Mouse (Mus musculus) T-helper 2 cell (primary cell): Measurements from ENCODE around the gene Bhmt.
"Not testable (repeated sequence)": the region's sequence is repeated elsewhere in the genome, so short reads cannot be mapped to it uniquely, and the experiment has no call there.

Experiments used
- in situ Hi-C: fragments of 300-600 bp; cut with MboI, MseI; formaldehyde crosslinking; loops from one replicate; pipeline ENCODE4 v1.15.1; 2025; ENCODE audit warnings: high pct_unique_total_duplicates

The Bhmt gene

DNA sequence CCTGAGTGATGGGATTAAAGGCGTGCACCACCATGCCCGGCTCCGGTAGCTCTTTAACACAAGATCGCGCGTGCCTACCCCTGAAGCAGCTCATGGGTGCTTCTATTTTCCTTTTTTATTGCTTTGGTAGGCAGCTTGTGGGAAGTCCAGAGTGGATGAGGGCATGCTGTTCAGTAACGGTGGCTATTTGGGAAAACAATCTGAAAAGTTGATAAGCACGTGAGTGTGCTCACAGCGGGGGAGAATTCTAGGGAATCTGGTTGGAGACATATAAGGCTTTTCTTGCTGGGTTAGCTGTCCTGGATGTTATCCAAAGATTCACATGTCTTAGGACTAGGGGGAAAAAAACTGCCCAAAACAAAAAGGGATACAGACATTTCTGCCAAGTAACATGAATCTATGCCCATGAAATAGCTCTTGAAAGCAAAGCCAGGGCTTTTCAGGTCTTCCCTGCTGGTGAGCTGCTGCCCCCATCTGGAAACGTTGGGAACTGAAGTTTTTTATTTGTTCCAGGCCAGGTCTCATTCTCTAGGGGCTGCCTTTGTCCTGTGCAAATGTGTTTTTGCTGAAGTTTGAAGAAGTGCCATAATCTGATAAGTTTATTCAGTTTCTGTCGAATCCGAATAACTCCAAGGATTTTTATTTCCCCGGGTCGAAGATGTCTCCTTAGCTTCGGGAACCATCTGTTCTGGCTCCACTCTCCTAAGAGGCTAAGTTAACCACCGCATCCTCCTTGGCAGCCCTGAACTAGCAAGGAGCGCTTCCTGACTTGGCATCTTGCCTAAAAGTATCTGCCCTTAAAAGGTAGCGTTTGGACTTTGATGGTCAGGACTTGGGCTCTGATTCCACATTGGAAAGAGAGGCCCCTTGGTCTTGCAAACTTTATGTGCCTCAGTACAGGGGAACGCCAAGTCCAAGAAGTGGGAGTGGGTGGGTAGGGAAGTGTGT, 24.8 kb downstream of the Bhmt start:
- in situ Hi-C loops: loop anchor here (25.0 kb wide), 1 partner anchor 351 kb away; no protein-coding TSS in a partner anchor

DNA sequence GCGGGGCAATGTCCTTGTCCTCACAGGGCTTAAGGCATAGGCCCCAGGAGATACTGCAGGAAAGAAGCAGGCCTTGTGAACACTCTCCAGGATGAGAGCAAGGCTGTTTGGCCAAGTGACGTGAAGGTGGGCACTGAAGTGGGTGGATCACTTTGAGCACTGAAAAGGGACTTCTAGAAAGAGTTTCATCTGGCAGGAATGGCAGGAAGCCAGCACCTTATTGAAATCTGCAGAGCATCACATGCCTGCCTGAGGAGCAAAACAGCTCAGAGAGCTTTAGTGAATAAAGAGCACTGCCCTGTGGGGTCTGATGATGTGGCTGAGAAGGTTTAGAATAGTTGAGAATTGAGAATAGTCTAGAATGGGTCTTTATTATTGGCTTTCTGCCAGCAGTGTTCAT, 29.3 kb downstream of the Bhmt start:
- in situ Hi-C loops: loop anchor here (25.0 kb wide), 1 partner anchor 346 kb away; no protein-coding TSS in a partner anchor

DNA sequence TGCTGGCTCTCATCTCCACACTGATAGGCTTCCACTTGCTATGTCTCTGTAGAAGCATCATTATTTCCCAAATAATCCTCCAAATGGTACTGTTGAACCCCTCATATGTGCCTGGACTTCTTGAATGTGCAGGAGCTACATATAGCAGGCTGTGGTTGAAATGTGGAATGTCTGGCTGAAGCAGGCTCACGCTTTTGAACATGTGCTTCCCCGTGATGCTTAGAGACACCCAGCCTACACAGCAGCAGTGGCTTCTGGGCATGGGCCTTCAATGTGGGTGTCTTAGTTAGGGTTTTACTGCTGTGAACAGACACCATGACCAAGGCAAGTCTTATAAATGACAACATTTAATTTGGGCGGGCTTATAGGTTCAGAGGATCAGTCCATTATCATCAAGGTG, 30.1 kb downstream of the Bhmt start:
- in situ Hi-C loops: loop anchor here (25.0 kb wide), 1 partner anchor 345 kb away; no protein-coding TSS in a partner anchor

DNA sequence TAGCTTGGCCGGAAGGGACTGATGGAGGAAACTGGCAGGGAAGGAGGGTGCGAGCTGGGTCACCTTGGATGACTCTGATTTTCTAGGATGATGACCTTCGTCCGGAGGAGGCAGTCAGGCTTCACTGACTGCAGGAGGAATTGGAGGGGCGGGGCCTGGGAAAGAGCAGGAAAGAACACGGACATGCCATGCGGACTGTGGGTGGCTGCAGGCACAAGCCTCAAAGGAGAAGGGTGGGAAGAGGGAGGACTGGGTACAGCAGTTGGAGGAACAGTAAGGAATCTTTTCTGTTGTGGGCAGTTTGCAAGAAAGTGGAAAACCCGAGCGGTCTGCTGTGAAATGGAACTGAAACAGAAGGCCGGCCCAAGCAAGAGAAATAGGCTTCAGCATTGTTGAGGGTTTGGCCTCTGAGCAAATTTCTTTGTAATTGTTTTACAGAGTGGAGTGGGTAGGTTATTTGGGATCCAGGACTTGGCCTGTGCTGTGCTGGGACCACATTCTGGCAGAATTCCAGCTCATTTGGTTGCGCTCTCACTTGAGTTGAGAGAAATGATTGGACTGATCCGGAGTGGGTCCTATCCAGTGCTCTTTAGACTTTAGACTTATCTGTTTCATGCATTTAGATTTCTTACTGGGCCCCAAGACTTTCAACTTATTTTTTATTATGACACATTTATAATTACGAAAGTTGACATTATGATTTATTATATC, 30.7 kb downstream of the Bhmt start:
- in situ Hi-C loops: loop anchor here (25.0 kb wide), 1 partner anchor 345 kb away; no protein-coding TSS in a partner anchor

DNA sequence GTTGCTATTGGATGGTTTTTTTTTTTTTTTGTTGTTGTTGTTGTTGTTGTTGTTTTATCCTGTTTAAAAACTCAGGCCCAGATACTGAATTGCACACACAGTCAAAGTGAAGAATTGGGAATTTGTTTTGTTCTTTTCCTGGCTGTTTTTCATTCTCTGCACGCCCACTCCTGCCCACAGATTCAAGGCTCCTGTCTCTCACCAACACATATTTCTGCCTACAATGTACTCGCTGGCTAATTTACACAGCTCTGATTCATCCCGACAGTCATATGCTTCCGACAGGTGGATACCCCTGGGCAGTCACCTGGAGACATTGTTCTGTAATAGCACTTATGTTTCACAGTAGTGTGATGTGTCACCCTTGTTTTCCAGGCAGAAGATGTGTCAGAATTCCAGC, 33.1 kb downstream of the Bhmt start:
- in situ Hi-C loops: loop anchor here (25.0 kb wide), 1 partner anchor 342 kb away; no protein-coding TSS in a partner anchor

DNA sequence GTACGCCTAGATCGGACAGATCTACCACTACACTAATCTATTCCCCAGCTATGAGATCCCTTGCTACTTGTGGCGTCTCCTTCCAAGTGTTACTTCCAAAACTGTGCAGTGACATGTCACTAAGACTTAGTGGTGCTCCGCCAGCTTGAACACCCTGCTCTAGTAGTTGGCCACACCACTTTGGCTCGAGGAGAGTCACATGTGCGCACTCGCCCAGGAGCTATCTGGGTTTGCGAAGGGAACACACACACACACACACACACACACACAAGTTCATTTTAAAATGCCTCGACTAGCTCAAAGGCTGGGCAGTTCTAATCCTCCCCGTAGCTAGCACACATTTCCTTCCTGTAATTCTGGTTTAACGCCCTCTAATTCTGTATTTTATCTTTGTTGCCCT, 36.2 kb downstream of the Bhmt start:
- in situ Hi-C loops: loop anchor here (25.0 kb wide), 1 partner anchor 339 kb away; no protein-coding TSS in a partner anchor

DNA sequence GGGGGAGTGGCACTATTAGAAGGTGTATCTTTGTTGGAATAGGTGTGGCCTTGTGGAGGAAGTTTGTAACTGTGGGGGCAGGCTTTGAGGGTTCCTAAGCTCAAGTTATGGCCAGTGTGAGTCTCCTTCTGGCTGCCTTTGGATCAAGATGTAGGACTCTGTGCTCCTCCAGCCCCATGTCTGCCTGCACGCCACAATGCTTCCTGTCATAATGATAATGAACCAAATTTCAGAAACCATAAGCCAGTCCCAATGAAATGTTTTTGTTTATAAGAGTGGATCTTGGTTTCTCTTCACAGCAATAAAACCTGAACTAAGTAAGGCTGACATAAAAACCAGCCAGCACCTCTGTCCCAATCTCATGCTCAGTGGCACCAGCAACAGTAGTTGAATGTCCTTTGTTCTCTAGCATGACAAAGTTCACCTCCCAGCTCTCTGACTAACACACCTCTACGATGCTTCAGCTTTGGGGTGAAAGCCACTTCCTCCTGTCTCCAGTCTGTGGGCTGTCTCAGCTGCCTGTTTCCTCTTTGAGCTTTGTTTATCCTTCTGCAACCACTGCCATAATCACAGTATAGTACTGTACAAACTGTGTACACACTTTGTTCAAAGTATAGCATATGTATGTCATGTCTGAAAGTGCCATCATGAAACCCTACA, 44.6 kb downstream of the Bhmt start:
- in situ Hi-C loops: loop anchor here (10.0 kb wide), 2 partner anchors 818 to 1638 kb away; no protein-coding TSS in a partner anchor

DNA sequence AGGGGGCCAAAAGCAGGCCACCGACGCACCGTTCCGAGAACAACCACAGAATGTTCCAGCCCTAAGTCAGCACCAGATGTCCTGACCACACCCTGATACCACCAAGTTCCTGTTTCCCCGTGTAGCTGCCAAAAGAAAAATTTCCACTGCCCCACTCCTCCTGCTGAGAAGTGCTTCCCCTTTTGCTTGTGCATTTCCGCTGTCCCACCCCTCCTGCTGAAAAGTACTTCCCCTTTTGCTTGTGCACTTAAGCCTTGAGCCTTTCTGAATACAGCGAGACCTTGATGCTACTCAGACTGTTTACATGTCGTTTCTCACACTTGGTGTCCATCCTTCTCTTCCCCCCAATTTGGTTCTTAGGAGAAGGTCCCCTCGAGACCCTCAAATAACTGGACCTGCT, 55.2 kb downstream of the Bhmt start:
- in situ Hi-C loops: not testable (repeated sequence)

DNA sequence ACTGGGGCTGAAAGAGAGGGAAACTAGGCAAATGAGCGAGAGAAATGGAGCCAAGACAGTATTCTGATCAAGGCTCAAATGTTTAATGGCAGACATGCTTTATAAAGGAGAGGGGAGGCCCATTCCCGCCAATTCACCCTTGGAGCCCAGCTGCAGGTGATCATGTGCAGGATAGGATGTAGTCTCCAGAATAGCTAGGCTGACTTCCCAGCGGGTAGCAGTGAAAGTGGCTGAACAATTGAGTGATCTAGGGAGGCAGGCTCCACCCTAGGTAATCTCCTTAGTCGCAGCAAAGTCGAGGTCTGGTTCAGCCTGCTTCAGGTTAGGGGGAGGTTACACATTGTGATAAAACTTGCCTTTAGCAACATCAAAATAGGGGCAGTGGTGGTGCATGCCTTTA, 57.3 kb downstream of the Bhmt start:
- in situ Hi-C loops: no loop called here

DNA sequence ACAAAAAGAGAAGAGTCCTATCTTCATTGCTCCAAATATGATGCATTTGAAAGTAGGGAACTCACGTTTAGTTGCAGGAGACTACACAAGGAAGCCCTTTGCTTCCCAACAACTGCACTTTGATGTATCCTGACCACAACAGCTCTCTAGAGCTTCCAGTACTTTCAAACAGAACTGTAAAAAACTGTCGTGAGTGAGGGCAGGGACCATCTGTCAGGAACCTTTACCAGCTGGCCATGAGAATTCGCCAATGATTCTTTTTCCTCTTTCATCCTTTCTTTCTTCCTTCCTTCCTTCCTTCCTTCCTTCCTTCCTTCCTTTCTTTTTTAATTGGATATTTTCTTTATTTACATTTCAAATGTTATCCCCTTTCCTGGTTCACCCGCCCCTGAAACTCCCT, 68.1 kb downstream of the Bhmt start:
- in situ Hi-C loops: no loop called here
